Mouse (Mus musculus): Measurements from ENCODE around the gene Cpsf6. TPM values are rescaled to one million over a fixed set of nuclear protein-coding genes. Genes with fewer than 3 reads are reported as not detected.
A peak's percentile ranks its signal among the peaks of the same experiment; 100 is the strongest.

The Cpsf6 gene
- 188 and 221 TPM in 2 replicates for polyA plus RNA-seq (2016; fragmentation: Nextera tagmentation; extraction: Ambion mirVana)

GRCm38 (mm10) chr10:117379908-117380307, at the start of gene Cpsf6:
TSS of gene Cpsf6 (minus strand) at chr10:117380015.
- Histone ChIP-seq H3K36me3 (no peaks in the 10 kb centered on the region), H3K9me3 (no peaks in the 10 kb centered on the region), H3K4me3 (no peak within 1 kb of the TSS), H3K27ac (no peak within 1 kb of the TSS), H3K4me1 (replicated peaks) (0 out of 2 replicates have a peak, but pooled peaks cover 9% of the 10 kb centered on the region), H3K27me3 (ENCODE audit: insufficient read depth, poor library complexity, severe bottlenecking) (no peaks in the 10 kb centered on the region)
- 89% methylated on average over 6 of the region's 6 CpGs for WGBS
- no peak for DNase-seq (ENCODE audit: low spot score)

DNA sequence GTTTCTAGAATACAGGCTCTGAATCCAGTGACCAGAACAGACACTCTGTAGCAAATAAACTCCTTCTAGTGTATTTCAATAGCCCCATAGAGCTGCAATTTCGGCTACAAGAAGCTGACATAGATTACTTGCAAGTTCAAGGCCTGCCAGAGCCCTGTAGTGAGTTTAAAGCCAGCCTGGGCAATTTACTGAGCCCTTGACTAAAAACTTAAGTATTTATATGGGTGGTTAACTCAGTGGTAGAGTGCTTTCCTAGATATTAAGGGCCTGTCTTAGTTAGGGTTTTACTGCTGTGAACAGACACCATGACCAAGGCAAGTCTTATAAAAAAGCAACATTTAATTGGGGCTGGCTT, 46.8 kb upstream of the Cpsf6 start:
- 84% methylated on average over 1 of the region's 1 CpGs for WGBS
- no peak for DNase-seq (ENCODE audit: low spot score)
- no peaks in the 10 kb centered on the region for H3K9me3 ChIP-seq
- H3K36me3 ChIP-seq = no peaks in the 10 kb centered on the region
- H3K27ac ChIP-seq = no peak overlapping the region
- H3K4me3 ChIP-seq = no peak overlapping the region
- peaks cover 17% of the 10 kb centered on the region for H3K4me1 ChIP-seq (replicated peaks)
- peaks cover 15% of the 10 kb centered on the region for H3K27me3 ChIP-seq (ENCODE audit: insufficient read depth, poor library complexity, severe bottlenecking)

GRCm38 (mm10) chr10:117425907-117426614, 46.2 kb upstream of the Cpsf6 start:
- no peak overlapping the region for H3K4me3 ChIP-seq
- no peaks in the 10 kb centered on the region for H3K36me3 ChIP-seq
- peaks cover 9% of the 10 kb centered on the region for H3K27me3 ChIP-seq (ENCODE audit: insufficient read depth, poor library complexity, severe bottlenecking)
- no peak overlapping the region for H3K27ac ChIP-seq
- no peaks in the 10 kb centered on the region for H3K9me3 ChIP-seq
- peak; percentile 59 for DNase-seq (ENCODE audit: low spot score)
- WGBS = 34% methylated on average over 11 of the region's 11 CpGs
- H3K4me1 ChIP-seq (replicated peaks) = peaks cover 17% of the 10 kb centered on the region

GRCm38 (mm10) chr10:117425013-117425412, 45.2 kb upstream of the Cpsf6 start:
- DNase-seq (ENCODE audit: low spot score) = no peak
- Histone ChIP-seq H3K36me3 (no peaks in the 10 kb centered on the region), H3K27me3 (ENCODE audit: insufficient read depth, poor library complexity, severe bottlenecking) (peaks cover 12% of the 10 kb centered on the region), H3K27ac (no peak overlapping the region), H3K4me3 (no peak overlapping the region), H3K4me1 (replicated peaks) (peaks cover 17% of the 10 kb centered on the region), H3K9me3 (no peaks in the 10 kb centered on the region)
- 91% methylated on average over 5 of the region's 5 CpGs for WGBS

DNA sequence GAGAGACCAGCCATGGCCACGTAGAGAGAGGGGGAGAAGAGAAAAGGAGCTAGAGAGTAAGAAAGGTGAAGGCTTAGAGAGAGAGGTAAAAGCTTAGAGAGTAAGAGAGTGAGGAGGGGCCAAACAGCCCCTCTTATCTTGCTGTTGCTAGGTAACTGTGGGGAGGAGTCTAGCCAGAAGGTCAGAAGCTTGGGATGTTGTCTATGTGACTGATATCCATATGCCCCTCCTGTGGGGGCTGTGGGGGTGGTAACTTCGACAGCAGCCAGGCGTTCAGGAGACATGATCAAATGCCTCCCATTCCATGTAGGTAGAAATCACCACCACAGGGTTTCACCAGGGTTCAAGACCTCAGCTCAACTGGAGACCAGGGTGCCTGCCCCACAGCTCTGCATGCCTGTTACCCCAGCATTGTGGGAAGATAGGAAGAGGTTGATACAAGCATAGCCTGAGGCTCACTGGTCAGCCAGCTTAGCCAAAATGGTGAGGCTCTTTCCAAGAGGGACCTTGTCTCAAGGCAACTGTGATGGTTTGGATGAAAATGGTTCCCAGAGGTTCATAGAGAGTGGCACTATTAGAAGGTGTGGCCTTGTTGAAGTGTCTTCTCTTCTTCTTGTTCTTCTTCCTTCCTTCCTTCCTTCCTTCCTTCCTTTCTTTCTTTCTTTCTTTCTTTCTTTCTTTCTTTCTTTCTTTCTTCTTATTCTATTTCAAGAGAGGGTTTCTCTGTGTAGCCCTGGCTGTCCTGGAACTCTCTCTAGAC, 44.5 kb upstream of the Cpsf6 start:
- H3K4me3 ChIP-seq = no peak overlapping the region

DNA sequence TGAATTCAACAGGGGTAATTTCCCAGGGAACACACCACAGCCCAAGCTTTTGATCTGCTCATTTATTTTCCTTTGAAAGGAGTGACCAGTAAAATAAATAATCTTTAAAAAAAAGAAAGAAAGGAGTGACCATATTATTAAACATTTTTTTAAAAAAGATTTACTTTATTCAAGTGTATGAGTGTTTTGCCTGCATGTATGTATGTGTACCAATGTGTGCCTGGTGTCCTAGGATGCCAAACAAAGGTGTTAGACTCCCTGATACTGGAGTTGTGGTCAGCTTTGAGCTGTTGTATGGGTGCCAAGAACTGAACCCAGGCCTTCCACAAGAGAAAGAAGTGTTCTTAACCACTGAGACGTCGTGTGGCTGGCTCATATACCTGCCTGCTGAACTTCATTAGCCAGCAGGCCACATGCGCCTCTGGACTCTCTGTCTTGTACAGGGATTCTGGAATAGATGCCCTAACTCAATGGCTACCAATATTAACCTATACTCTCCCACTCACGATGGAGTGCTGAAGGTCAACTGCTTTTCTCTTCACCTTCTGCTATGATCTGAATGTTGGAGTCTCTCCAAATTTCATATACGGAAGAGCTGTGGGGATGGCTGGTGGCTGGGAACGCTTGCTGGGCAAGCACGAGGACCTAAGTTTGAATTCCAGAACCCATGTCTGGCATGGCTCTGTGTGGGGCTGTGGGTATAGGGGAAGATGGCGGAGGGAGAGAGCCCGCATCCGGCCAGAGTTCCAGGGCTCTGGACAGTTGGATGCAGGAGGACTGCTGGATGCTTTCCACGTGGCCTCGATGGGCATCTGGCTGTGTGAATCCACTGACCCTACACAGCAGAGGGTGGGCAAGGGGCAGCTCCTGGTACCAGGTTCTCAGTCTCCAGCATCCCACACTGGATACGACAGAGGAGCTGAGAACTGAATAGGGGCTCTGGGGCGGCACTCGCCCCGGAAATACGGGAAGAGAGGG, 43.5 kb upstream of the Cpsf6 start:
- Histone ChIP-seq H3K36me3 (no peaks in the 10 kb centered on the region), H3K27ac (no peak overlapping the region), H3K27me3 (ENCODE audit: insufficient read depth, poor library complexity, severe bottlenecking) (peaks cover 12% of the 10 kb centered on the region), H3K4me3 (no peak overlapping the region), H3K4me1 (replicated peaks) (peaks cover 24% of the 10 kb centered on the region), H3K9me3 (no peaks in the 10 kb centered on the region)
- 86% methylated on average over 17 of the region's 17 CpGs for WGBS
- no peak for DNase-seq (ENCODE audit: low spot score)

More for the DNA sequence above, 44.5 kb upstream of the Cpsf6 start:
- WGBS = 68% methylated on average over 3 of the region's 3 CpGs
- peaks cover 12% of the 10 kb centered on the region for H3K27me3 ChIP-seq (ENCODE audit: insufficient read depth, poor library complexity, severe bottlenecking)
- no peaks in the 10 kb centered on the region for H3K9me3 ChIP-seq
- H3K27ac ChIP-seq = no peak overlapping the region
- peaks cover 17% of the 10 kb centered on the region for H3K4me1 ChIP-seq (replicated peaks)
- no peak for DNase-seq (ENCODE audit: low spot score)
- no peaks in the 10 kb centered on the region for H3K36me3 ChIP-seq

- Histone ChIP-seq H3K4me1 (replicated peaks) (peaks cover 34% of the 10 kb centered on the region), H3K27me3 (ENCODE audit: insufficient read depth, poor library complexity, severe bottlenecking) (peaks cover 12% of the 10 kb centered on the region), H3K4me3 (no peak overlapping the region), H3K36me3 (no peaks in the 10 kb centered on the region), H3K27ac (no peak overlapping the region), H3K9me3 (no peaks in the 10 kb centered on the region)
- 85% methylated on average over 6 of the region's 6 CpGs for WGBS
- DNase-seq (ENCODE audit: low spot score) = no peak
Observed at GRCm38 (mm10) chr10:117422174-117422808, 42.5 kb upstream of the Cpsf6 start.

GRCm38 (mm10) chr10:117421283-117422107, 41.7 kb upstream of the Cpsf6 start:
- no peak for DNase-seq (ENCODE audit: low spot score)
- H3K4me3 ChIP-seq = no peak overlapping the region
- H3K4me1 ChIP-seq (replicated peaks) = peaks cover 37% of the 10 kb centered on the region
- H3K9me3 ChIP-seq = no peaks in the 10 kb centered on the region
- WGBS = 84% methylated on average over 7 of the region's 7 CpGs
- peaks cover 12% of the 10 kb centered on the region for H3K27me3 ChIP-seq (ENCODE audit: insufficient read depth, poor library complexity, severe bottlenecking)
- no peaks in the 10 kb centered on the region for H3K36me3 ChIP-seq
- H3K27ac ChIP-seq = no peak overlapping the region

GRCm38 (mm10) chr10:117420502-117421282, 40.9 kb upstream of the Cpsf6 start:
- Histone ChIP-seq H3K27me3 (ENCODE audit: insufficient read depth, poor library complexity, severe bottlenecking) (peaks cover 12% of the 10 kb centered on the region), H3K27ac (no peak overlapping the region), H3K4me3 (no peak overlapping the region), H3K4me1 (replicated peaks) (peaks cover 29% of the 10 kb centered on the region), H3K9me3 (no peaks in the 10 kb centered on the region), H3K36me3 (no peaks in the 10 kb centered on the region)
- 86% methylated on average over 9 of the region's 9 CpGs for WGBS
- DNase-seq (ENCODE audit: low spot score) = no peak

DNA sequence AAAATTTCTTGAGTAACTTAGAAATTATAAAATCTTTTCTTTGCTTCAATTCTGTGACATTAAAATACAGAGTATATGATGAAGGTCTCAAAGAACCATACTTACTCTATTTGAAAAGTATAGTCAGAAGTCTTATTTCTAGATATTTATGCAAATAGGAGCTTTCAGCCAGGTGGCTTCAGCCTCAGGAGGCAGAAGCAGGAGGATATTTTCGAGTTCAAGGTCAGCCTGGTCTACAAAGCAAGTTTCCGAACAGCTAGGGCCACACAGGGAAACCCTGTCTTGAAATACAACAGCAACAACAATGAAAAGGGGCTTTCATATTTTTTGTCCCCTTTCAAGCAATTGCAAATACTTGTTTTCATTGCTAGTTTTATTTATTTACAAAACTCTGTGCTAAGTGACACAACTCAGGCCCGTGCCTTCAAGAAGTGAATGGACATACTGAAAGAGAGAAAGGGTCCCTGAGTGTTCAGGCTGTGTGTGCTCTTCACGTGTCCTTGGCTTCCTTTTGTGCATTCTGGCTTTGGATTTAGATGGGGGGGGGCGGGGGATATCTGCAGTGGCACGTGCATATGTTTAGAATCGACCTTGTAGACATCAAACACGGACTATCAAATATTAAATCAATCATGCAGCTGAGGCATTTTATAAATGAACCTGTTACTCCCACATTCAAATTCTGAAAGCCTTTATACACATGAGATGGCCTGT, 39.9 kb upstream of the Cpsf6 start:
- peaks cover 12% of the 10 kb centered on the region for H3K27me3 ChIP-seq (ENCODE audit: insufficient read depth, poor library complexity, severe bottlenecking)
- WGBS = 77% methylated on average over 8 of the region's 8 CpGs

More for the DNA sequence above, 39.9 kb upstream of the Cpsf6 start:
- no peak overlapping the region for H3K4me3 ChIP-seq
- H3K27ac ChIP-seq = no peak overlapping the region
- DNase-seq (ENCODE audit: low spot score) = no peak
- no peaks in the 10 kb centered on the region for H3K36me3 ChIP-seq
- H3K9me3 ChIP-seq = no peaks in the 10 kb centered on the region
- H3K4me1 ChIP-seq (replicated peaks) = peaks cover 25% of the 10 kb centered on the region

Measured in hindbrain, embryonic 10.5 days (tissue).